Mouse (Mus musculus) MEL (cell line): Measurements from ENCODE around the gene Hes1. TPM values are rescaled to one million over a fixed set of nuclear protein-coding genes. Genes with fewer than 3 reads are reported as not detected.

Source experiments
- DNase-seq: peaks from one replicate; pipeline ENCODE4 v3.0.0; 2011; ENCODE audit warnings: low read depth, low spot score
- H3K27ac ChIP-seq: 2 replicates; pipeline ENCODE4 v1.5.1; 2012; ENCODE audit warnings: low read depth, mild to moderate bottlenecking, control low read depth, low read length, moderate library complexity; ENCODE audit not compliant: control insufficient read depth
- H3K27me3 ChIP-seq, 2 experiments: fragments of 150-350 bp in 1 of 2; sonication (generic) in 1 of 2; 2 replicates each; pipeline ENCODE4 v1.6.1; 2012; ENCODE audit warnings: low read length in 2 of 2, mild to moderate bottlenecking in 2 of 2, improper control_type of control experiment in 1 of 2, moderate library complexity in 1 of 2; ENCODE audit not compliant: insufficient read depth in 2 of 2, control insufficient read depth in 1 of 2
- H3K36me3 ChIP-seq, 2 experiments: 2 replicates each; pipeline ENCODE4 v1.6.1; 2012 to 2014; ENCODE audit warnings: low read length in 2 of 2, improper control_type of control experiment in 1 of 2, inconsistent platforms in 1 of 2, mild to moderate bottlenecking in 1 of 2; ENCODE audit not compliant: insufficient read depth in 2 of 2, control insufficient read depth in 1 of 2
- H3K4me1 ChIP-seq, 2 experiments: fragments of 150-350 bp in 1 of 2; sonication (generic) in 1 of 2; 2 replicates each; pipeline ENCODE4 v1.6.1; 2012; ENCODE audit warnings: low read length in 2 of 2, improper control_type of control experiment in 1 of 2, mild to moderate bottlenecking in 1 of 2; ENCODE audit not compliant: insufficient read depth in 2 of 2, control insufficient read depth in 1 of 2
- H3K4me3 ChIP-seq, 2 experiments: fragments of 150-350 bp in 1 of 2; sonication (generic) in 1 of 2; 2 replicates each; pipeline ENCODE4 v1.5.1; 2012; ENCODE audit warnings: low read depth in 2 of 2, low read length in 2 of 2, mild to moderate bottlenecking in 2 of 2, moderate library complexity in 2 of 2, control low read depth in 1 of 2, improper control_type of control experiment in 1 of 2; ENCODE audit not compliant: control insufficient read depth in 1 of 2, insufficient read depth in 1 of 2
- H3K79me2 ChIP-seq: 2 replicates; pipeline ENCODE4 v1.6.1; 2012; ENCODE audit warnings: mild to moderate bottlenecking, low read length, moderate library complexity; ENCODE audit not compliant: control insufficient read depth, poor library complexity, insufficient read depth
- H3K9ac ChIP-seq: 2 replicates; pipeline ENCODE4 v1.6.1; 2012; ENCODE audit warnings: low read depth, mild to moderate bottlenecking, control low read depth, low read length, moderate library complexity; ENCODE audit not compliant: control insufficient read depth, poor library complexity, severe bottlenecking
- H3K9me3 ChIP-seq: fragments of 150-350 bp; sonication (generic); replicated peaks from 2 replicates; pipeline ENCODE4 v1.6.1; 2012; ENCODE audit warnings: mild to moderate bottlenecking, low read length, improper control_type of control experiment, moderate library complexity; ENCODE audit not compliant: insufficient read depth
- CHD2 ChIP-seq: IDR thresholded peaks from 2 replicates; pipeline ENCODE4 v1.6.1; 2011; ENCODE audit warnings: low read length, improper control_type of control experiment
- CTCF ChIP-seq, 3 experiments: IDR thresholded peaks in 2 of 3; conservative IDR thresholded peaks in 1 of 3; 2 replicates each; pipeline ENCODE4 v1.5.1; 2011 to 2012; ENCODE audit warnings: low read length in 3 of 3, low read depth in 2 of 3, mild to moderate bottlenecking in 2 of 3, improper control_type of control experiment in 1 of 3, inconsistent platforms in 1 of 3, mixed read lengths in 1 of 3, moderate library complexity in 1 of 3; ENCODE audit not compliant: control insufficient read depth in 1 of 3, insufficient read depth in 1 of 3, poor library complexity in 1 of 3, severe bottlenecking in 1 of 3
- E2F4 ChIP-seq: IDR thresholded peaks from 2 replicates; pipeline ENCODE4 v1.6.1; 2011; ENCODE audit warnings: low read depth, low read length, improper control_type of control experiment, borderline replicate concordance
- ELF1 ChIP-seq: IDR thresholded peaks from 2 replicates; pipeline ENCODE4 v1.6.1; 2014; ENCODE audit warnings: low read depth, mild to moderate bottlenecking, inconsistent platforms, low read length, improper control_type of control experiment, moderate library complexity
- GABPA ChIP-seq: IDR thresholded peaks from 2 replicates; pipeline ENCODE4 v1.6.1; 2012; ENCODE audit warnings: low read depth, mild to moderate bottlenecking, inconsistent platforms, low read length, improper control_type of control experiment, moderate library complexity
- GATA1 ChIP-seq: IDR thresholded peaks from 2 replicates; pipeline ENCODE4 v1.6.1; 2011; ENCODE audit warnings: low read depth, low read length, improper control_type of control experiment
- MAZ ChIP-seq: IDR thresholded peaks from 2 replicates; pipeline ENCODE4 v1.6.1; 2012; ENCODE audit warnings: low read depth, mild to moderate bottlenecking, inconsistent platforms, low read length, improper control_type of control experiment
- MXI1 ChIP-seq: IDR thresholded peaks from 2 replicates; pipeline ENCODE4 v1.6.1; 2011; ENCODE audit warnings: mild to moderate bottlenecking, low read depth, low read length, improper control_type of control experiment
- MYB ChIP-seq: IDR thresholded peaks from 2 replicates; pipeline ENCODE4 v1.6.1; 2011; ENCODE audit warnings: mild to moderate bottlenecking, low read depth, low read length, improper control_type of control experiment
- MYC ChIP-seq: IDR thresholded peaks from 2 replicates; pipeline ENCODE4 v1.6.1; 2011; ENCODE audit warnings: low read depth, mild to moderate bottlenecking, low read length, improper control_type of control experiment, moderate library complexity
- NELFE ChIP-seq: IDR thresholded peaks from 2 replicates; pipeline ENCODE4 v1.6.1; 2011; ENCODE audit warnings: low read depth, low read length, improper control_type of control experiment
- NRF1 ChIP-seq: IDR thresholded peaks from 2 replicates; pipeline ENCODE4 v1.6.1; 2014; ENCODE audit warnings: low read depth, mild to moderate bottlenecking, inconsistent platforms, low read length, improper control_type of control experiment, moderate library complexity; ENCODE audit not compliant: poor library complexity, insufficient read depth, severe bottlenecking
- POLR2AphosphoS5 ChIP-seq: IDR thresholded peaks from 2 replicates; pipeline ENCODE4 v1.6.1; 2012; ENCODE audit warnings: low read depth, borderline replicate concordance, mild to moderate bottlenecking, inconsistent platforms, low read length, moderate library complexity, mixed read lengths
- SMC3 ChIP-seq: IDR thresholded peaks from 2 replicates; pipeline ENCODE4 v1.6.1; 2011; ENCODE audit warnings: low read depth, low read length, improper control_type of control experiment
- TAL1 ChIP-seq: IDR thresholded peaks from 2 replicates; pipeline ENCODE4 v1.6.1; 2012; ENCODE audit warnings: mild to moderate bottlenecking, inconsistent platforms, low read length, moderate library complexity, mixed read lengths
- TBP ChIP-seq: IDR thresholded peaks from 2 replicates; pipeline ENCODE4 v1.8.0; 2011; ENCODE audit warnings: low read depth, low read length, improper control_type of control experiment
- TCF12 ChIP-seq: IDR thresholded peaks from 2 replicates; pipeline ENCODE4 v1.6.1; 2014; ENCODE audit warnings: low read depth, mild to moderate bottlenecking, inconsistent platforms, low read length, improper control_type of control experiment, moderate library complexity
- UBTF ChIP-seq: IDR thresholded peaks from 2 replicates; pipeline ENCODE4 v1.6.1; 2012; ENCODE audit warnings: low read depth, mild to moderate bottlenecking, inconsistent platforms, low read length, improper control_type of control experiment, moderate library complexity, borderline replicate concordance; ENCODE audit not compliant: insufficient read depth
- USF1 ChIP-seq: IDR thresholded peaks from 2 replicates; pipeline ENCODE4 v1.6.1; 2014; ENCODE audit warnings: low read depth, mild to moderate bottlenecking, inconsistent platforms, low read length, improper control_type of control experiment, moderate library complexity
- ZKSCAN1 ChIP-seq: IDR thresholded peaks from 2 replicates; pipeline ENCODE4 v1.6.1; 2012; ENCODE audit warnings: low read depth, mild to moderate bottlenecking, inconsistent platforms, low read length, improper control_type of control experiment, moderate library complexity
- polyA plus RNA-seq, 2 experiments: library from polyadenylated mRNA; stranded (reverse) in 1 of 2; unstranded in 1 of 2; fragments of >175 nt in 1 of 2; fragments of >200 nt in 1 of 2; gene quantifications; 2 replicates each; pipeline versions ENCODE4 v1.2.1 to v1.2.4; 2012; ENCODE audit warnings: low replicate concordance in 2 of 2, low read depth in 1 of 2; ENCODE audit not compliant: insufficient read length in 2 of 2, insufficient read depth in 1 of 2, missing spikeins in 1 of 2
- total RNA-seq: library from RNA; depleted of rRNA; stranded (reverse); fragments of 300-350 nt; gene quantifications from 2 replicates; pipeline ENCODE4 v1.2.3, GENCODE M21; 2012

Hes1 gene
- total and polyA plus RNA-seq, 3 experiments: 2.3 to 3.0 TPM; not detected in 1

GRCm38 (mm10) chr16:30033390-30033789, 30.8 kb upstream of the Hes1 start:
- Histone ChIP-seq H3K9ac (no peak overlapping the region), H3K36me3 (peaks cover 0 to 4% of the 10 kb centered on the region in 2 experiments; a peak in 1 of 4 replicates), H3K27me3 (peaks cover 7 to 14% of the 10 kb centered on the region in 2 experiments; a peak in 3 of 4 replicates), H3K4me1 (peaks cover 0 to 13% of the 10 kb centered on the region in 2 experiments; a peak in 2 of 4 replicates), H3K79me2 (no peaks in the 10 kb centered on the region), H3K4me3 (no peak overlapping the region), H3K9me3 (no peaks in the 10 kb centered on the region), H3K27ac (no peak overlapping the region)
- DNase-seq: no peak
- TF ChIP-seq TCF12: no peak
- no peak for TF ChIP-seq TBP
- no peak for TF ChIP-seq ELF1
- TF ChIP-seq MXI1: no peak
- TF ChIP-seq MAZ: no peak
- no peak for TF ChIP-seq CTCF (IDR thresholded peaks at IDR 0.05 in 2 of 3, conservative IDR thresholded peaks at IDR 0.05 in 1 of 3; ENCODE audit: control insufficient read depth in 1 of 3, insufficient read depth in 1 of 3, low read depth in 2 of 3, low read length in 3 of 3, poor library complexity in 1 of 3, severe bottlenecking in 1 of 3)
- no peak for TF ChIP-seq GABPA
- no peak for TF ChIP-seq MYB
- no peak for TF ChIP-seq NRF1
- TF ChIP-seq MYC: no peak
- TF ChIP-seq USF1: no peak
- no peak for TF ChIP-seq POLR2AphosphoS5
- no peak for TF ChIP-seq NELFE
- TF ChIP-seq SMC3: no peak

- H3K27ac ChIP-seq: no peak overlapping the region
- H3K79me2 ChIP-seq: no peaks in the 10 kb centered on the region
- H3K9me3 ChIP-seq: no peaks in the 10 kb centered on the region
- peaks cover 0 to 13% of the 10 kb centered on the region in 2 experiments; a peak in 2 of 4 replicates for H3K4me1 ChIP-seq
- DNase-seq: no peak
- TF ChIP-seq ZKSCAN1 (no peak), E2F4 (no peak), TAL1 (no peak), CHD2 (no peak), MYB (no peak), UBTF (no peak), NRF1 (no peak), GATA1 (no peak), MYC (no peak)
- peaks cover 7 to 14% of the 10 kb centered on the region in 2 experiments; a peak in 3 of 4 replicates for H3K27me3 ChIP-seq
- no peak overlapping the region for H3K4me3 ChIP-seq
- H3K9ac ChIP-seq: no peak overlapping the region
- H3K36me3 ChIP-seq: peaks cover 0 to 4% of the 10 kb centered on the region in 2 experiments; a peak in 1 of 4 replicates
Measured at GRCm38 (mm10) chr16:30034001-30034400, 30.2 kb upstream of the Hes1 start.
